Mouse (Mus musculus) neutrophil, adult 5-6 weeks (primary cell): Measurements from ENCODE around the gene Rpl26. TPM values are rescaled to one million over a fixed set of nuclear protein-coding genes. Genes with fewer than 3 reads are reported as not detected.
A peak's percentile ranks its signal among the peaks of the same experiment; 100 is the strongest.

Experiments
- ATAC-seq: fragments of 151-379, 151-347 bp; 2 replicates; pipeline ENCODE4 v1.8.0; 2017; ENCODE audit warnings: mild to moderate bottlenecking, moderate TSS enrichment; ENCODE audit not compliant: insufficient number of reproducible peaks, poor library complexity, low FRiP score, severe bottlenecking; ENCODE audit errors: extremely low read depth
- total RNA-seq: library from RNA; stranded (forward); fragments of 200-1000 nt; gene quantifications from 2 replicates; pipeline ENCODE4 v1.2.3, GENCODE M21; 2017

Gene Rpl26
- total RNA-seq, 1 experiment from 2014 or later = 2,386 TPM

DNA sequence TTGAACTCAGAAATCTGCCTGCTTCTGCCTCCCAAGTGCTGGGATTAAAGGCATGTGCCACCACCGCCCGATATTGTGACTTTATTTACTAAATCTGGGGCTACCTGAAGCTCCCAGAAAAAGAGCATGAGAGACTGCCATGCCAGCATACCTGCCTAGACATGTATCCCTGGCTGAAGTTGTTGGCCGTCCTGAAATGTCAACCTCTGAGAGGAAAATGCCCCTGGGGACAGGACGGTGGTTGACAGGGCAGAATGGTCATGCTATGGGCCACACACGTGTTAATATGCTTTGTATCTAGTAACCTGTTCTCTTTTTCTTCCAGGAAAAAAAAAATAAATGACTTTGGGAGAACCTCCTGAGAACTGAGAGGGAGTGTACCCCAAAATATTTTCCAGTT, 15.3 kb upstream of the Rpl26 start:
- no peak for ATAC-seq

DNA sequence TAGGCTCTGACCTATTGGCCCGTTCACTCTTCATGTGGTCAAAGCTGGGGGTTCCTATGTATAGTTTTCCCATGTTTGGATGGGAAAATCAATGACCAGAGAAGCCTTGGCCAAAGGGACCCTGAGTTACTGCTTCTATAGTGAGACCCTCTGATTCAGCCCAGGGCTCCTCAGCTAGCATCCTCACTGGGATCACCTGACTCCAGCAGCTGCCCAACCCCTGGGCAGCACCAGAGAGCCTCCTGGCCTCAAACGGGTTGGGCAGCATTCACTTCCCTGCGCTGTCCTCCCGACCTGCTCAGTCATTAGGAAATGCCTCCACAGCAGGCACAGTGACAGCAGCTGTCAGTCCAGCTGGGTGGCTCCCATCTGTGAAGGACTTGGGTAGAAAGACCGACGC, 13.1 kb upstream of the Rpl26 start, which contains the start of gene Rnf222:
Gene Rnf222 (plus strand): TSS at position 301 of the 400 bp plus-strand sequence.
- no peak for ATAC-seq

DNA sequence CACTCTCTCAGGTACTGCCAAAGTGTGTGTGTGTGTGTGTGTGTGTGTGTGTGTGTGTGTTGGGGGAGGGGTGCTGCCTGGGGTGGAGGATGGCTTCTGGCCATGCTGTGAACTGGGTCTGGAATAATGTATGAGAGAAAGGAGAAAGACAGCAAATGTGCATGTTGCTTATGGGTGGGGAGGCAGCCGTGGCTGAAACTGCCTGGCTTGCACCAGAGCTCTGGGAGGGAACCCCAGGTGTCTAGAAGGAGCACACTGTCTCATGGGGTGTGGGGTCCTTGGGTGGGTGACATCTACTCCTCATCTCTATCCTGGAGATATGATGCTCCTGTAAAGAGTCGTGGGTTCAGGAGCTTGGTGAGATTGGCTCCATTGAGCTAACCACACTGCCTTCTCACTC, 12.7 kb upstream of the Rpl26 start:
- ATAC-seq = no peak

- ATAC-seq = no peak
These were observed 10.8 kb upstream of the Rpl26 start for GRCm38 (mm10) chr11:68890625-68891024.

DNA sequence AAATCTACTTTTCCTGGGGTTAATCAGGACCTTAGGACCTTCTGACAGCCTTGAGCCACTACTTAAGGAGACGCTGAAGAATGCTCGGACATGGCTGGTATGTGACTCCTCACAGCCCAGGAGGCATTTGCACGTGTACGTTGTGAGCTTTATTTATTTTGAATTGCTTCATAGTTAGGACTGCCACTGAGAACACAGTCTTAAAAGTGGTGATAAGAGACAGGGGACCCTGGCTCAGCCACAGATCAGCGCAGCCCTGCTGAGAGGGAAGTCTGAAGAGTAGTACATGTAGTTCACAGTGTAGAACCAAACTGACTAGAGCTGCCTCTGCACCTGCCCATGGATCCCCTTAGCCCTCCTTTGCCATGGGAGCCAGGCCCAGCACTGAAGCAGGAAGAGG, 9.6 kb upstream of the Rpl26 start:
- ATAC-seq = no peak

- ATAC-seq = no peak
These were observed 9.1 kb upstream of the Rpl26 start for GRCm38 (mm10) chr11:68892233-68892832.

GRCm38 (mm10) chr11:68893911-68894464, 7.4 kb upstream of the Rpl26 start:
- ATAC-seq = no peak

GRCm38 (mm10) chr11:68896247-68896646, 5.1 kb upstream of the Rpl26 start:
- ATAC-seq = no peak

DNA sequence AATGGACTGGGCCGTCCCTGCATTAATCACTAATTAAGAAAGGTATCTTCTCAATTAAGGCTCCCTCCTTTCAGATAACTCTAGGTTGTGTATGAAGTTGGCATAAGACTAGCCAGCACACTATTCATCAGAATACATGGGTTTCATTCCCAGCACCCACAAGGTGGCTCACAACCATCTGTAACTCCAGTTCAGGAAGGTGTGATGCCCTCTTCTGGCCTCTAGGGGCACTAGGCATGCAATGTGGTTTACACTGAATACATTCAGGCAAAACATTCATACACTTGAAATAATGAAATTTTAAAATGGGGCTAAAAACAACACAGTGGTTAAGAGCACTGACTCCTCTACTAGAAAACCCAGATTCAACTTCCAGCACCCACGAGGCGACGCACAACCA, 4.3 kb upstream of the Rpl26 start:
- peak; percentile 47; the same call in 1 of the 2 replicates for ATAC-seq

DNA sequence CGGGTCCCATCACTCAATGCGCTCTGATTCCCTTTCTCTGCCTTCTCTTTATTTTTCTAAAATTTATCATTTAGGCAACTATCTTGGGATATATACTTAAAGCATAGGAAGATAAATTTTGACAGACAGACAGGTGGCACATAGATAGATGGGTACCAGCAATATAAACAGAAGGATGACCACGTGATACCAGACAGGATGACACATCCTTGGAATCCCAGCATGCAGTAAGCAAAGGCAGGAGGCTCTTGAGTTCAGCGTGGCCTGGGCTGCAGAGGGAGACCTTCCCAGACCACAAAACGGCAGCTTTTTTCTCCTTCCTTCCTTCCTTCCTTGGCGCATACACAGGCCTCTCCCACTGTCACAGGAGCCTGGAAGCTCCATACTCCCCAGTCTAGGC, 3.5 kb upstream of the Rpl26 start:
- no peak for ATAC-seq

DNA sequence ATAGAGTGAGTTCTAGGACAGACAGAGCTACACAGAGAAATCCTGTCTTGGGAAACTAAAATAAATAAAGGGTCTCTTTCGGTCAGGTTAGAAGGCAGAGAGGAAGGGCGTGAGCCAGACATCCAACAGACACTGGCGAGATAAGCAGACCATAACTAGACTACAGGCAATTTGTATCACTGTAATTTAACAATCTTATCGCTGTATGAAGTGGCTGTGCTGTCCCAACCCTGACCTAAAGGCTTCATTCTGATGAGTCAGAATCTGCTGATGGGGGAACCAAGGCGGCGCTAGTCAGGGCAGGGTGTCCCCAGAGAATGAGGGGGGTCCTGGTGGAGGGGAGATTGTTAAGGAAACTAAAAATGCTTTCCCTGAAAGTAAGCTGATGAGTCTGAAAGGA, 2.6 kb upstream of the Rpl26 start:
- ATAC-seq = no peak

DNA sequence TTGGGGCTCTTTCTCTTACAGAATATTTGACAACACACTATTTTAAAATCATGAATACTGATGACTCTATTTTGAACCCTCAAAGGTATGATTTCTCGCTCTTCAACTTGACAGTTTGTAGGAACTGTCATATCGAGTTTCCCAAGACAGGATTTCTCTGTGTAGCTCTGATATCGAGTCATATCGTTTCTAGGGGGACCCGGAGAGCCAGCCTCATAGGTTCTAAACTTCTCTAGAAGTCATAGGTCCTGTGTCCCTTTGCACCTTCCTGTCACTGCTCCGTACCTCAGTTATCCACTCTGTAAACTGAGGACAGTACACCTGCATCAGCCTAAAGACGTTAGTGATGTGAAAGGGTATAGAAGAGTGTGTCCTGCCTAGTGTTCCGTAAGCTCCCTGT, 1.6 kb upstream of the Rpl26 start:
- ATAC-seq = no peak

- no peak for ATAC-seq
These were observed 648 bp upstream of the Rpl26 start for GRCm38 (mm10) chr11:68900519-68901350.

GRCm38 (mm10) chr11:68902047-68902364, 623 bp downstream of the Rpl26 start:
- ATAC-seq = no peak

- no peak for ATAC-seq
These were observed 984 bp downstream of the Rpl26 start for GRCm38 (mm10) chr11:68902367-68902766.

- no peak for ATAC-seq
These were observed 1.4 kb downstream of the Rpl26 start for GRCm38 (mm10) chr11:68902823-68903222.

DNA sequence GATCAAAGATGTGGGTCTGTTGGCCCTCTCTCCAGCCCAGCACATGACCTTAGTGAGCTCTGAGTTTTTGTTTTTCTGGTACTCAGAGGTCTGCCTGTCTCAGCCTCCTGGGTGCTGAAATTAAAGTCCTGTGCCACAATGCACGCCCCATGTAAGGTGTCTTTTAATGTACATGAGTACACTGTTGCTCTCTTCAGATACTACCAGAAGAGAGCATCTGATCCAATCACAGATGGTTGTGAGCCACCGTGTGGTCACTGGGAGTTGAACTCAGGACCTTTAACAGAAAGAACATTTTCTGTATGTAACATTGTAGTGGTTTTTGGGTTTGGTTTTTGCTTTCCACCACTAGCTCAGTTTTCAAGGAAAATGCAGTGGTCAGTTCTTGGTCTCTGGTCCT, 2.4 kb downstream of the Rpl26 start:
- ATAC-seq = no peak

DNA sequence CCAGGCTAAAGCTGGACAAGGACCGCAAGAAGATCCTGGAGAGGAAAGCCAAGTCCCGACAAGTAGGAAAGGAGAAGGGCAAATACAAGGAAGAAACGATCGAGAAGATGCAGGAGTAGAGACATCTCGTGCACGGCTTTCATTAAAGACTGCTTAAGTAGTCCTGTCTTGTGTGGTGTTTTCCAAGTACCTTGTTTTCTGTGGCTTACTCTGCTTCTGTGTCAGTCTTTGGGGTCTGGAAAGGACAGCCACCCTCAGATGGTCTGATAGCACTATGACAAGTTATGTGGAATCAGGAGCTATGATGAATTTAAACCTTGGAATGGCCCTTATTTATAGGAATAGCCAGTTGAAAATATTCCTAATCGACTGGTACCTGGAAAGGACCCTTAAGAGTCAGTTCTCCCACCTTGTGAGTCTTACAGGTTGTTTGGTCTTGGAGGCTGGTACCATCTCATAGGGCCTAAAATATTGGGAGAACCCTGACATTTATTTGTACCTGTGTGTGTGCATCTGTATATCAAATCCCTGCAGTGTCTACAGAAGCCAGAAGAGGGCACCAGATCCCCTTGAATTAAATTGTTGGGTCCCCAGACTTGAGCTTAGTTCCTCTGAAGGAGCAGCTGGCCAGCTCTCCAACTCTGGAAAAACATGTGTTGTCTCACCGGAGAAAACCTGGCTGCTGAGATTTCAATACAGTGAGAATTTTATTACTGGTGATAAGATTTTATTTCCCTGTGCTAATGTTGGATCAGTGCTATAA, 3.2 kb downstream of the Rpl26 start:
- no peak for ATAC-seq

GRCm38 (mm10) chr11:68905138-68905531, 3.8 kb downstream of the Rpl26 start:
- ATAC-seq = no peak
